Mouse (Mus musculus): ENCODE results near the gene Slc45a1. TPM values are rescaled to one million over a fixed set of nuclear protein-coding genes. Genes with fewer than 3 reads are reported as not detected.

The Slc45a1 gene
- polyA plus RNA-seq (2012; rRNA removed) = 0.01 TPM in 1 of 2 replicates, not detected in the other

DNA sequence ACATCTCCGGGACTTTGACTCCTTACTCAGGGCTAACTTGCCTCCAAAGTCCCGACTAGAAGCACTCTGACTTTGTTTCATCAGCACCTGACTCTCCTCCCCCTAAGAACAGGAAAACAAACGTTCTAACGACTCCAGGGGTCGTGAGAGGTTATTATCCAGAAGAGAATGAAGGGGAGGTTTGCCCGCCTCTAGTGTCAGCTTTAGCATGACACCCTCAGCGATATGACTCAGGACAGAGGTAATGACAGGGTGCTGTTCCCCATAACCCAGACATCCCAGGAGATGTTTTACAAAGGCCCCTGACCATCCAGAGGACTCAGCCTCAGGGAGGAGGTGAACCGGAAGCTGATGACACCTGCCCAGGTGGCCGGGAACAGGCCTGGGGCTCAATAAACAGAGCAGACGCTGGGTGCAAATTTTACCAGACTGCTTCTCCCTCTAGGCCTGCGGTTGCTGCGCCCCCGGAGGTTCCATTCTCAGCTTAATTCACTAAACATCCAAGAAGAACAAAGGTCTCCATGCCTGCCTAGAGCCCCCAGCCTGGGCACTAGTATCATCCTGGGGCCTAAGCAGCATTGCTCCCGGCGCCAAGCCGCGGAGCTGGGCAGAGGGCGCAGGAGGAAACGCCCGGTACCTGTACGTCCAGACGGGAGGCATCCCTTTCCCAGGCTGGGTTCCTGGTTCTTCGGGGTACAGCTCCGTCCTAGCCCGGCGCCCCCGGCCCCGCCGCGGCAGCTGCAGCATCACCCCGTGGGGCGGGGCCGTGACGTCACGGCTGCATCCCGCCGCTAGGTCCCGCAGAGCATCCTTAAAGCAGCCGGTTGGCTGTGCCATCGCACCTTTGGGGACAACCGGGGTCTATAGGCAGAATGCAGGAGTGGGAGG lies at the start of gene Slc45a1:
Slc45a1 (minus strand) TSS at position 785 of the 888 bp plus-strand sequence.

Other genes with a start within 250 kb of the Slc45a1 start
- gene Errfi1, start 201.7 kb upstream of the Slc45a1 start, polyA plus RNA-seq (2012; rRNA removed) = 96.9 and 120 TPM in 2 replicates